Mouse (Mus musculus): ENCODE measurements at regions not wholly inside any gene's neighbourhood (a gene's known extent, or its start where the extent isn't known, plus 50 kb on each side); places are given as distances from the start of the nearest gene placed in this dataset.

DNA sequence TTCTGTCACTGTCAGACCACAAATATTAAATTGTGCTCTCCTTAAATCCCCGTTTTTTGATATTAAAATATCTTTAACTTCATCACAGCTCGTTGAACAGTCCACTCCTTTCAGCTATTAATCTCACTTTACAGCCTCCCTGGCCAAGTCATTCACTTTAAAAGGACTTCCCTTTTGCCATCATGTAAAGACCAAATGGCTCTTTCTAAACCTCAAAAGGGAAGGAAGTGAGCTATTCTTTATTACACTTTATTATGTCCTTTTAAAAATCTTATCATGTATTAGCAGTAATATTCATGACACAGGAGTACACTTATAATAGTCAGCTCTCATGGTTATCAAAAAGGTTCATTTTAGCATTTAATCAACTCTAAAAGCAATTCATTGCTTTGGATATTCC lies 966.6 kb upstream of the Adgrl2 start:
- H3K36me3 ChIP-seq (replicated peaks in 1 of 2; ENCODE audit: control insufficient read depth in 1 of 2, insufficient read depth in 1 of 2, low read length in 1 of 2) = no peaks in the 10 kb centered on the region
- no peak overlapping the region for H3K27ac ChIP-seq (ENCODE audit: insufficient read depth, low read depth)
- no peak overlapping the region for H3K4me3 ChIP-seq (replicated peaks in 1 of 3; ENCODE audit: low read depth in 2 of 3, low read length in 2 of 3, poor library complexity in 1 of 3)
- H3K9me3 ChIP-seq (replicated peaks; ENCODE audit: low read length) = no peaks in the 10 kb centered on the region
- H3K79me2 ChIP-seq (replicated peaks; ENCODE audit: control insufficient read depth, extremely low read depth, insufficient read depth, poor library complexity, severe bottlenecking) = no peaks in the 10 kb centered on the region
- H3K4me2 ChIP-seq (ENCODE audit: insufficient read depth, low read depth, poor library complexity, severe bottlenecking) = no peak overlapping the region
- H3K27me3 ChIP-seq (replicated peaks) = no peaks in the 10 kb centered on the region
- in situ Hi-C loops (cut with MboI; ENCODE audit: low pct_ligation_motif_present, low pct_unique_long_range_greater_than_20kb, low sequenced_read_pairs) (no loop called here), dilution Hi-C loops (cut with MboI; ENCODE audit: extremely low pct_ligation_motif_present, extremely low pct_unique_long_range_greater_than_20kb, low sequenced_read_pairs) (no loop called here)
- no peak overlapping the region for H3K9ac ChIP-seq (ENCODE audit: insufficient read depth, low read depth)
- DNase-seq (ENCODE audit: extremely low read depth) = no peak
- TF ChIP-seq ZMIZ1 (IDR thresholded peaks at IDR 0.05; ENCODE audit: low read depth, low read length) = no peak
- no peak for TF ChIP-seq HCFC1 (IDR thresholded peaks at IDR 0.05; ENCODE audit: low read depth, low read length)
- no peak for TF ChIP-seq CHD1 (IDR thresholded peaks at IDR 0.05; ENCODE audit: low read depth, low read length)
- no peak for TF ChIP-seq UBTF (IDR thresholded peaks at IDR 0.05; ENCODE audit: low read depth, low read length)
- no peak for TF ChIP-seq MXI1 (IDR thresholded peaks at IDR 0.05; ENCODE audit: low read depth, low read length)
- TF ChIP-seq JUND (conservative IDR thresholded peaks at IDR 0.05; ENCODE audit: low read depth, low read length) = no peak
- no peak for TF ChIP-seq BHLHE40 (IDR thresholded peaks at IDR 0.05; ENCODE audit: low read depth, low read length)
- H3K4me1 ChIP-seq (ENCODE audit: control insufficient read depth in 1 of 2, insufficient read depth in 2 of 2) = peaks cover 0 to 14% of the 10 kb centered on the region in 2 experiments; a peak in 2 of 4 replicates

GRCm38 (mm10) chr3:149936197-149936596 lies 945.8 kb upstream of the Adgrl2 start:
- H3K27ac ChIP-seq (ENCODE audit: insufficient read depth, low read depth) = no peak overlapping the region
- no peak overlapping the region for H3K4me3 ChIP-seq (replicated peaks in 1 of 3; ENCODE audit: low read depth in 2 of 3, low read length in 2 of 3, poor library complexity in 1 of 3)
- H3K36me3 ChIP-seq (replicated peaks in 1 of 2; ENCODE audit: control insufficient read depth in 1 of 2, insufficient read depth in 1 of 2, low read length in 1 of 2) = no peaks in the 10 kb centered on the region
- H3K27me3 ChIP-seq (replicated peaks) = no peaks in the 10 kb centered on the region
- no peak for DNase-seq (ENCODE audit: extremely low read depth)
- no peak overlapping the region for H3K9ac ChIP-seq (ENCODE audit: insufficient read depth, low read depth)
- no peaks in the 10 kb centered on the region for H3K4me1 ChIP-seq (ENCODE audit: control insufficient read depth in 1 of 2, insufficient read depth in 2 of 2)
- H3K79me2 ChIP-seq (replicated peaks; ENCODE audit: control insufficient read depth, extremely low read depth, insufficient read depth, poor library complexity, severe bottlenecking) = no peaks in the 10 kb centered on the region
- TF ChIP-seq ZC3H11A (IDR thresholded peaks at IDR 0.05; ENCODE audit: low read depth, low read length) = no peak
- TF ChIP-seq POLR2A (IDR thresholded peaks at IDR 0.05; ENCODE audit: low read depth, low read length) = no peak
- TF ChIP-seq JUN (IDR thresholded peaks at IDR 0.05; ENCODE audit: insufficient read depth, low read depth, low read length) = no peak
- TF ChIP-seq GABPA (IDR thresholded peaks at IDR 0.05; ENCODE audit: insufficient replicate concordance, low read depth, low read length) = no peak
- no peak for TF ChIP-seq TBP (conservative IDR thresholded peaks at IDR 0.05; ENCODE audit: low read depth, low read length)
- TF ChIP-seq MEF2A (IDR thresholded peaks at IDR 0.05; ENCODE audit: borderline replicate concordance, low read depth, low read length) = no peak
- H3K9me3 ChIP-seq (replicated peaks; ENCODE audit: low read length) = no peaks in the 10 kb centered on the region
- in situ Hi-C loops (cut with MboI; ENCODE audit: low pct_ligation_motif_present, low pct_unique_long_range_greater_than_20kb, low sequenced_read_pairs) (no loop called here), dilution Hi-C loops (cut with MboI; ENCODE audit: extremely low pct_ligation_motif_present, extremely low pct_unique_long_range_greater_than_20kb, low sequenced_read_pairs) (no loop called here)
- H3K4me2 ChIP-seq (ENCODE audit: insufficient read depth, low read depth, poor library complexity, severe bottlenecking) = no peak overlapping the region

DNA sequence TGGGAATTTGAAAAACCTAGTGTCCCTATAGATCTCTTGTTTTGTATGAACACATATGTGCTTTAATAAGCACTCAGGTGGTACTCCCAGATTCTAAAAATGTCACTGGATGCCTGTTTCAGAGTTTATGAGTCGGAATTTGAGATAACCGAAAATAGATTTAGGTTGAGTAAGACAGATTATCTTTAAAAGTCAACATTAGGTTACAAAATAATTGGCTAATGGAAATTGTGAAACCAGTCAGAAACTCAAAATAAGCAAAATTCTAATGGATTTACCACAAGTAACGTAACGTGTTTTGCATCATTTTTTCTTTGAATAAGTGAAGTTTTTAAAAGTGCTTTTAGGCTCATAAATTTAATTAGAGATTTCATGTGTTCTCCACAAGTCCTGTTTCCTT lies 944.5 kb upstream of the Adgrl2 start:
- Histone ChIP-seq H3K4me3 (replicated peaks in 1 of 3; ENCODE audit: low read depth in 2 of 3, low read length in 2 of 3, poor library complexity in 1 of 3) (no peak overlapping the region), H3K27ac (ENCODE audit: insufficient read depth, low read depth) (no peak overlapping the region), H3K36me3 (replicated peaks in 1 of 2; ENCODE audit: control insufficient read depth in 1 of 2, insufficient read depth in 1 of 2, low read length in 1 of 2) (no peaks in the 10 kb centered on the region), H3K9ac (ENCODE audit: insufficient read depth, low read depth) (no peak overlapping the region), H3K79me2 (replicated peaks; ENCODE audit: control insufficient read depth, extremely low read depth, insufficient read depth, poor library complexity, severe bottlenecking) (no peaks in the 10 kb centered on the region), H3K9me3 (replicated peaks; ENCODE audit: low read length) (no peaks in the 10 kb centered on the region), H3K4me2 (ENCODE audit: insufficient read depth, low read depth, poor library complexity, severe bottlenecking) (no peak overlapping the region), H3K4me1 (ENCODE audit: control insufficient read depth in 1 of 2, insufficient read depth in 2 of 2) (no peaks in the 10 kb centered on the region), H3K27me3 (replicated peaks) (no peaks in the 10 kb centered on the region)
- dilution Hi-C loops (cut with MboI; ENCODE audit: extremely low pct_ligation_motif_present, extremely low pct_unique_long_range_greater_than_20kb, low sequenced_read_pairs) = no loop called here
- TF ChIP-seq GABPA (IDR thresholded peaks at IDR 0.05; ENCODE audit: insufficient replicate concordance, low read depth, low read length) (no peak), POLR2AphosphoS2 (IDR thresholded peaks at IDR 0.05; ENCODE audit: low read depth, low read length) (no peak)
- in situ Hi-C loops (cut with MboI; ENCODE audit: low pct_ligation_motif_present, low pct_unique_long_range_greater_than_20kb, low sequenced_read_pairs) = no loop called here
- no peak for DNase-seq (ENCODE audit: extremely low read depth)
